Mouse (Mus musculus) MEL (cell line): ENCODE results near the gene Fam196b. TPM values are rescaled to one million over a fixed set of nuclear protein-coding genes. Genes with fewer than 3 reads are reported as not detected.

ENCODE experiments used
- DNase-seq: peaks from one replicate; pipeline ENCODE4 v3.0.0; 2011; ENCODE audit warnings: low read depth, low spot score
- H3K27ac ChIP-seq: 2 replicates; pipeline ENCODE4 v1.5.1; 2012; ENCODE audit warnings: low read depth, mild to moderate bottlenecking, control low read depth, low read length, moderate library complexity; ENCODE audit not compliant: control insufficient read depth
- H3K27me3 ChIP-seq, 2 experiments: fragments of 150-350 bp in 1 of 2; sonication (generic) in 1 of 2; 2 replicates each; pipeline ENCODE4 v1.6.1; 2012; ENCODE audit warnings: low read length in 2 of 2, mild to moderate bottlenecking in 2 of 2, improper control_type of control experiment in 1 of 2, moderate library complexity in 1 of 2; ENCODE audit not compliant: insufficient read depth in 2 of 2, control insufficient read depth in 1 of 2
- H3K36me3 ChIP-seq, 2 experiments: 2 replicates each; pipeline ENCODE4 v1.6.1; 2012 to 2014; ENCODE audit warnings: low read length in 2 of 2, improper control_type of control experiment in 1 of 2, inconsistent platforms in 1 of 2, mild to moderate bottlenecking in 1 of 2; ENCODE audit not compliant: insufficient read depth in 2 of 2, control insufficient read depth in 1 of 2
- H3K4me1 ChIP-seq, 2 experiments: fragments of 150-350 bp in 1 of 2; sonication (generic) in 1 of 2; 2 replicates each; pipeline ENCODE4 v1.6.1; 2012; ENCODE audit warnings: low read length in 2 of 2, improper control_type of control experiment in 1 of 2, mild to moderate bottlenecking in 1 of 2; ENCODE audit not compliant: insufficient read depth in 2 of 2, control insufficient read depth in 1 of 2
- H3K4me3 ChIP-seq, 2 experiments: fragments of 150-350 bp in 1 of 2; sonication (generic) in 1 of 2; 2 replicates each; pipeline ENCODE4 v1.5.1; 2012; ENCODE audit warnings: low read depth in 2 of 2, low read length in 2 of 2, mild to moderate bottlenecking in 2 of 2, moderate library complexity in 2 of 2, control low read depth in 1 of 2, improper control_type of control experiment in 1 of 2; ENCODE audit not compliant: control insufficient read depth in 1 of 2, insufficient read depth in 1 of 2
- H3K79me2 ChIP-seq: 2 replicates; pipeline ENCODE4 v1.6.1; 2012; ENCODE audit warnings: mild to moderate bottlenecking, low read length, moderate library complexity; ENCODE audit not compliant: control insufficient read depth, poor library complexity, insufficient read depth
- H3K9ac ChIP-seq: 2 replicates; pipeline ENCODE4 v1.6.1; 2012; ENCODE audit warnings: low read depth, mild to moderate bottlenecking, control low read depth, low read length, moderate library complexity; ENCODE audit not compliant: control insufficient read depth, poor library complexity, severe bottlenecking
- H3K9me3 ChIP-seq: fragments of 150-350 bp; sonication (generic); replicated peaks from 2 replicates; pipeline ENCODE4 v1.6.1; 2012; ENCODE audit warnings: mild to moderate bottlenecking, low read length, improper control_type of control experiment, moderate library complexity; ENCODE audit not compliant: insufficient read depth
- CHD2 ChIP-seq: IDR thresholded peaks from 2 replicates; pipeline ENCODE4 v1.6.1; 2011; ENCODE audit warnings: low read length, improper control_type of control experiment
- EP300 ChIP-seq, 2 experiments: IDR thresholded peaks; 2 replicates each; pipeline ENCODE4 v1.6.1; 2011; ENCODE audit warnings: improper control_type of control experiment in 2 of 2, low read length in 2 of 2, low read depth in 1 of 2, mild to moderate bottlenecking in 1 of 2
- ETS1 ChIP-seq: IDR thresholded peaks from 2 replicates; pipeline ENCODE4 v1.6.1; 2012; ENCODE audit warnings: low read depth, mild to moderate bottlenecking, inconsistent platforms, low read length, improper control_type of control experiment, moderate library complexity
- GABPA ChIP-seq: IDR thresholded peaks from 2 replicates; pipeline ENCODE4 v1.6.1; 2012; ENCODE audit warnings: low read depth, mild to moderate bottlenecking, inconsistent platforms, low read length, improper control_type of control experiment, moderate library complexity
- GATA1 ChIP-seq: IDR thresholded peaks from 2 replicates; pipeline ENCODE4 v1.6.1; 2011; ENCODE audit warnings: low read depth, low read length, improper control_type of control experiment
- HCFC1 ChIP-seq: IDR thresholded peaks from 2 replicates; pipeline ENCODE4 v1.6.1; 2012; ENCODE audit warnings: low read depth, mild to moderate bottlenecking, inconsistent platforms, low read length, improper control_type of control experiment, moderate library complexity
- KAT2A ChIP-seq: conservative IDR thresholded peaks from 2 replicates; pipeline ENCODE4 v1.6.1; 2012; ENCODE audit warnings: low read depth, low read length, improper control_type of control experiment, inconsistent platforms
- MAX ChIP-seq: IDR thresholded peaks from 2 replicates; pipeline ENCODE4 v1.6.1; 2011; ENCODE audit warnings: low read length, improper control_type of control experiment
- MAZ ChIP-seq: IDR thresholded peaks from 2 replicates; pipeline ENCODE4 v1.6.1; 2012; ENCODE audit warnings: low read depth, mild to moderate bottlenecking, inconsistent platforms, low read length, improper control_type of control experiment
- MEF2A ChIP-seq: IDR thresholded peaks from 2 replicates; pipeline ENCODE4 v1.6.1; 2014; ENCODE audit warnings: low read depth, mild to moderate bottlenecking, inconsistent platforms, low read length, improper control_type of control experiment; ENCODE audit not compliant: poor library complexity, insufficient replicate concordance, severe bottlenecking; ENCODE audit errors: extremely low read depth
- MYB ChIP-seq: IDR thresholded peaks from 2 replicates; pipeline ENCODE4 v1.6.1; 2011; ENCODE audit warnings: mild to moderate bottlenecking, low read depth, low read length, improper control_type of control experiment
- NELFE ChIP-seq: IDR thresholded peaks from 2 replicates; pipeline ENCODE4 v1.6.1; 2011; ENCODE audit warnings: low read depth, low read length, improper control_type of control experiment
- POLR2A ChIP-seq, 2 experiments: IDR thresholded peaks; 2 replicates each; pipeline ENCODE4 v1.6.1; 2011 to 2012; ENCODE audit warnings: low read length in 2 of 2, mild to moderate bottlenecking in 2 of 2, control low read depth in 1 of 2, improper control_type of control experiment in 1 of 2, low read depth in 1 of 2, moderate library complexity in 1 of 2; ENCODE audit not compliant: control insufficient read depth in 1 of 2, insufficient read depth in 1 of 2, poor library complexity in 1 of 2
- POLR2AphosphoS5 ChIP-seq: IDR thresholded peaks from 2 replicates; pipeline ENCODE4 v1.6.1; 2012; ENCODE audit warnings: low read depth, borderline replicate concordance, mild to moderate bottlenecking, inconsistent platforms, low read length, moderate library complexity, mixed read lengths
- RCOR1 ChIP-seq: IDR thresholded peaks from 2 replicates; pipeline ENCODE4 v1.6.1; 2012; ENCODE audit warnings: low read depth, mild to moderate bottlenecking, inconsistent platforms, low read length, improper control_type of control experiment
- SIN3A ChIP-seq: IDR thresholded peaks from 2 replicates; pipeline ENCODE4 v1.6.1; 2012; ENCODE audit warnings: low read length, improper control_type of control experiment, inconsistent platforms
- SMC3 ChIP-seq: IDR thresholded peaks from 2 replicates; pipeline ENCODE4 v1.6.1; 2011; ENCODE audit warnings: low read depth, low read length, improper control_type of control experiment
- TAL1 ChIP-seq: IDR thresholded peaks from 2 replicates; pipeline ENCODE4 v1.6.1; 2012; ENCODE audit warnings: mild to moderate bottlenecking, inconsistent platforms, low read length, moderate library complexity, mixed read lengths
- TBP ChIP-seq: IDR thresholded peaks from 2 replicates; pipeline ENCODE4 v1.8.0; 2011; ENCODE audit warnings: low read depth, low read length, improper control_type of control experiment
- TCF12 ChIP-seq: IDR thresholded peaks from 2 replicates; pipeline ENCODE4 v1.6.1; 2014; ENCODE audit warnings: low read depth, mild to moderate bottlenecking, inconsistent platforms, low read length, improper control_type of control experiment, moderate library complexity
- UBTF ChIP-seq: IDR thresholded peaks from 2 replicates; pipeline ENCODE4 v1.6.1; 2012; ENCODE audit warnings: low read depth, mild to moderate bottlenecking, inconsistent platforms, low read length, improper control_type of control experiment, moderate library complexity, borderline replicate concordance; ENCODE audit not compliant: insufficient read depth
- USF1 ChIP-seq: IDR thresholded peaks from 2 replicates; pipeline ENCODE4 v1.6.1; 2014; ENCODE audit warnings: low read depth, mild to moderate bottlenecking, inconsistent platforms, low read length, improper control_type of control experiment, moderate library complexity
- USF2 ChIP-seq, 2 experiments: IDR thresholded peaks; 2 replicates each; pipeline ENCODE4 v1.6.1; 2011 to 2012; ENCODE audit warnings: improper control_type of control experiment in 2 of 2, low read length in 2 of 2, borderline replicate concordance in 1 of 2, inconsistent platforms in 1 of 2, low read depth in 1 of 2, mild to moderate bottlenecking in 1 of 2; ENCODE audit not compliant: insufficient read depth in 1 of 2
- ZC3H11A ChIP-seq: IDR thresholded peaks from 2 replicates; pipeline ENCODE4 v1.6.1; 2012; ENCODE audit warnings: low read depth, mild to moderate bottlenecking, inconsistent platforms, low read length, improper control_type of control experiment
- ZKSCAN1 ChIP-seq: IDR thresholded peaks from 2 replicates; pipeline ENCODE4 v1.6.1; 2012; ENCODE audit warnings: low read depth, mild to moderate bottlenecking, inconsistent platforms, low read length, improper control_type of control experiment, moderate library complexity
- ZMIZ1 ChIP-seq: IDR thresholded peaks from 2 replicates; pipeline ENCODE4 v1.6.1; 2012; ENCODE audit warnings: low read depth, mild to moderate bottlenecking, inconsistent platforms, low read length, improper control_type of control experiment, moderate library complexity
- polyA plus RNA-seq, 2 experiments: library from polyadenylated mRNA; stranded (reverse) in 1 of 2; unstranded in 1 of 2; fragments of >175 nt in 1 of 2; fragments of >200 nt in 1 of 2; gene quantifications; 2 replicates each; pipeline versions ENCODE4 v1.2.1 to v1.2.4; 2012; ENCODE audit warnings: low replicate concordance in 2 of 2, low read depth in 1 of 2; ENCODE audit not compliant: insufficient read length in 2 of 2, insufficient read depth in 1 of 2, missing spikeins in 1 of 2
- total RNA-seq: library from RNA; depleted of rRNA; stranded (reverse); fragments of 300-350 nt; gene quantifications from 2 replicates; pipeline ENCODE4 v1.2.3, GENCODE M21; 2012

Fam196b gene
- total and polyA plus RNA-seq, 3 experiments: 0.10 to 0.23 TPM; not detected in 1

- H3K27ac ChIP-seq: no peak overlapping the region
- H3K4me1 ChIP-seq: peaks cover 9 to 35% of the 10 kb centered on the region in 2 experiments
- H3K4me3 ChIP-seq: no peak overlapping the region
- peaks cover 1 to 29% of the 10 kb centered on the region in 2 experiments; a peak in 3 of 4 replicates for H3K36me3 ChIP-seq
- no peaks in the 10 kb centered on the region for H3K79me2 ChIP-seq
- H3K9me3 ChIP-seq: no peaks in the 10 kb centered on the region
- TF ChIP-seq GABPA (no peak), MAZ (no peak), POLR2AphosphoS5 (no peak)
- no peak overlapping the region for H3K9ac ChIP-seq
- H3K27me3 ChIP-seq: no peaks in the 10 kb centered on the region
- no peak for DNase-seq
Measured at GRCm38 (mm10) chr11:34297698-34298378, 16.8 kb upstream of the Fam196b start.

GRCm38 (mm10) chr11:34299550-34299949, 15.1 kb upstream of the Fam196b start:
- peak overlapping the region; percentile 8 to 13; a peak in 3 of 4 replicates for H3K4me3 ChIP-seq
- peak overlapping the region; percentile 30; the same call in 1 of the 2 replicates for H3K9ac ChIP-seq
- no peaks in the 10 kb centered on the region for H3K9me3 ChIP-seq
- no peaks in the 10 kb centered on the region for H3K79me2 ChIP-seq
- peak; percentile 63; the same call in 1 of the 2 replicates for TF ChIP-seq HCFC1
- peak; percentile 82 for TF ChIP-seq TBP
- peak; percentile 86 for TF ChIP-seq TCF12
- TF ChIP-seq UBTF: no peak
- TF ChIP-seq POLR2A (IDR thresholded peaks at IDR 0.05; ENCODE audit: control insufficient read depth in 1 of 2, insufficient read depth in 1 of 2, low read depth in 1 of 2, low read length in 2 of 2, poor library complexity in 1 of 2): peak in 1 of 2 experiments; percentile 58; a peak in 2 of 4 replicates
- peak; percentile 23 for TF ChIP-seq NELFE
- no peak for TF ChIP-seq USF1
- peak; percentile 62 for TF ChIP-seq TAL1
- no peak for TF ChIP-seq ZMIZ1
- TF ChIP-seq EP300 (IDR thresholded peaks at IDR 0.05; ENCODE audit: low read depth in 1 of 2, low read length in 2 of 2): peak; percentile 92 to 93
- no peak for TF ChIP-seq ZKSCAN1
- TF ChIP-seq MAZ: peak; percentile 50; the same call in 1 of the 2 replicates
- peak; percentile 65 for TF ChIP-seq ETS1
- TF ChIP-seq MAX: no peak
- TF ChIP-seq USF2 (IDR thresholded peaks at IDR 0.05; ENCODE audit: borderline replicate concordance in 1 of 2, insufficient read depth in 1 of 2, low read depth in 1 of 2, low read length in 2 of 2): no peak
- no peak for TF ChIP-seq SMC3
- TF ChIP-seq ZC3H11A: no peak
- TF ChIP-seq POLR2AphosphoS5: no peak
- no peak for TF ChIP-seq MEF2A
- peak; percentile 94 for TF ChIP-seq GATA1
- TF ChIP-seq CHD2: no peak
- no peak; the same call in 1 of the 2 replicates for TF ChIP-seq SIN3A
- peak; percentile 68 for TF ChIP-seq RCOR1
- TF ChIP-seq MYB: peak; percentile 84
- no peak for TF ChIP-seq KAT2A
- H3K4me1 ChIP-seq: peaks cover 9 to 35% of the 10 kb centered on the region in 2 experiments
- H3K27me3 ChIP-seq: no peaks in the 10 kb centered on the region
- DNase-seq: peak; percentile 95
- peak overlapping the region; percentile 88 for H3K27ac ChIP-seq
- H3K36me3 ChIP-seq: peaks cover 3 to 29% of the 10 kb centered on the region in 2 experiments; a peak in 3 of 4 replicates
